Comparison of ENCODE assay signal across 7 mouse cellular contexts in genomic region chr4:97757978-97758461, GRCm38 (mm10). TPM values are rescaled to one million over a fixed set of nuclear protein-coding genes. Genes with fewer than 3 reads are reported as not detected.
DNase-seq lines count a peak whose midpoint lies in the region; ATAC-seq and TF ChIP-seq lines count a peak whose summit lies in the region.

No protein-coding gene starts in this region.

- TF ChIP-seq CTCF in ES-Bruce4 (IDR thresholded peaks at IDR 0.05; ENCODE audit: low read depth, low read length) = no peak
- TF ChIP-seq CTCF in kidney, postnatal 0 days (IDR thresholded peaks at IDR 0.05; ENCODE audit: low read depth) = peak; percentile 6; the same call in 1 of the 2 replicates

- WGBS in heart, embryonic 13.5 days = under 1% methylated on average over 14 of the region's 14 CpGs
- under 1% methylated on average over 14 of the region's 14 CpGs for WGBS in kidney, postnatal 0 days
- WGBS in lung, embryonic 16.5 days = under 1% methylated on average over 14 of the region's 14 CpGs

- no peak for TF ChIP-seq EP300 in ES-Bruce4 (IDR thresholded peaks at IDR 0.05; ENCODE audit: insufficient read depth, low read depth, low read length)

- H3K4me2 ChIP-seq in heart, embryonic 13.5 days = peak overlapping the region; percentile 79
- H3K4me2 ChIP-seq in kidney, postnatal 0 days (ENCODE audit: low read length) = peak overlapping the region; percentile 81
- peak overlapping the region; percentile 84 for H3K4me2 ChIP-seq in lung, embryonic 16.5 days (ENCODE audit: low read depth, low read length)

- H3K27ac ChIP-seq in ES-Bruce4 (ENCODE audit: insufficient read depth, low read length) = no peak overlapping the region
- peak overlapping the region; percentile 85 for H3K27ac ChIP-seq in heart, embryonic 13.5 days (replicated peaks)
- H3K27ac ChIP-seq in kidney, postnatal 0 days = peak overlapping the region; percentile 77
- H3K27ac ChIP-seq in lung, embryonic 16.5 days (ENCODE audit: low read length) = peak overlapping the region; percentile 86

- H3K4me3 ChIP-seq in ES-Bruce4 (ENCODE audit: low read depth, low read length) = peak overlapping the region; percentile 48; the same call in 1 of the 2 replicates
- peak overlapping the region; percentile 70 for H3K4me3 ChIP-seq in heart, embryonic 13.5 days
- peak overlapping the region; percentile 50 for H3K4me3 ChIP-seq in kidney, postnatal 0 days (replicated peaks; ENCODE audit: low read depth, low read length)
- H3K4me3 ChIP-seq in lung, embryonic 16.5 days (ENCODE audit: low read length) = peak overlapping the region; percentile 63

- no peaks in the 10 kb centered on the region for H3K4me1 ChIP-seq in ES-Bruce4 (ENCODE audit: control insufficient read depth, insufficient read depth, low read length)
- peaks cover 29% of the 10 kb centered on the region for H3K4me1 ChIP-seq in heart, embryonic 13.5 days
- H3K4me1 ChIP-seq in kidney, postnatal 0 days (replicated peaks; ENCODE audit: insufficient read depth, low read length) = peaks cover 8% of the 10 kb centered on the region; the same call in 1 of the 2 replicates
- H3K4me1 ChIP-seq in lung, embryonic 16.5 days (replicated peaks; ENCODE audit: control insufficient read depth, insufficient read depth, low read length) = peaks cover 10% of the 10 kb centered on the region

- peak; percentile 15 for DNase-seq in NIH3T3 (ENCODE audit: low read depth)
- DNase-seq in embryo, embryonic 11 days = peak; percentile 67
- DNase-seq in kidney, postnatal 0 days (ENCODE audit: low spot score) = peak; percentile 77
- peak; percentile 41 to 64 for DNase-seq in right cerebral cortex, adult 2 months (ENCODE audit: low spot score in 2 of 2)

- H3K27me3 ChIP-seq in ES-Bruce4 (ENCODE audit: control insufficient read depth, insufficient read depth, low read length, poor library complexity, severe bottlenecking) = peaks cover 15% of the 10 kb centered on the region
- no peaks in the 10 kb centered on the region for H3K27me3 ChIP-seq in heart, embryonic 13.5 days (replicated peaks)
- H3K27me3 ChIP-seq in kidney, postnatal 0 days (ENCODE audit: insufficient read depth, low read length) = peaks cover 19% of the 10 kb centered on the region; the same call in 1 of the 2 replicates
- no peaks in the 10 kb centered on the region for H3K27me3 ChIP-seq in lung, embryonic 16.5 days (ENCODE audit: control insufficient read depth, insufficient read depth, low read depth, low read length)

- no peaks in the 10 kb centered on the region for H3K36me3 ChIP-seq in ES-Bruce4 (ENCODE audit: control insufficient read depth, insufficient read depth, low read length, poor library complexity, severe bottlenecking)
- no peaks in the 10 kb centered on the region for H3K36me3 ChIP-seq in heart, embryonic 13.5 days
- no peaks in the 10 kb centered on the region for H3K36me3 ChIP-seq in kidney, postnatal 0 days (ENCODE audit: insufficient read depth, low read length)
- no peaks in the 10 kb centered on the region for H3K36me3 ChIP-seq in lung, embryonic 16.5 days (ENCODE audit: control insufficient read depth, insufficient read depth, low read length)

- no peak for ATAC-seq in heart, embryonic 13.5 days (ENCODE audit: extremely low read depth, insufficient number of reproducible peaks, low FRiP score, low TSS enrichment)
- ATAC-seq in kidney, postnatal 0 days (replicated peaks; ENCODE audit: low FRiP score, low read depth) = 0 out of 2 replicates have a peak, but pooled peaks have one; percentile 50
- peak; percentile 69; the same call in 1 of the 2 replicates for ATAC-seq in lung, embryonic 16.5 days (ENCODE audit: low read depth)

- no peak for TF ChIP-seq POLR2A in ES-Bruce4 (IDR thresholded peaks at IDR 0.05; ENCODE audit: insufficient read depth, low read length)

- H3K9me3 ChIP-seq in ES-Bruce4 (replicated peaks; ENCODE audit: control insufficient read depth, insufficient read depth, low read length, poor library complexity, severe bottlenecking) = peaks cover 4% of the 10 kb centered on the region
- no peaks in the 10 kb centered on the region for H3K9me3 ChIP-seq in heart, embryonic 13.5 days
- no peaks in the 10 kb centered on the region for H3K9me3 ChIP-seq in kidney, postnatal 0 days (replicated peaks; ENCODE audit: low read length)
- H3K9me3 ChIP-seq in lung, embryonic 16.5 days (ENCODE audit: control insufficient read depth, low read length) = no peaks in the 10 kb centered on the region

- H3K9ac ChIP-seq in ES-Bruce4 (ENCODE audit: low read depth, poor library complexity, severe bottlenecking) = no peak overlapping the region
- H3K9ac ChIP-seq in heart, embryonic 13.5 days = peak overlapping the region; percentile 90
- peak overlapping the region; percentile 59 for H3K9ac ChIP-seq in kidney, postnatal 0 days (ENCODE audit: low read depth, low read length)
- H3K9ac ChIP-seq in lung, embryonic 16.5 days (ENCODE audit: low read length) = peak overlapping the region; percentile 78

RNA-seq across cellular contexts. Expression of gene Nfia, which starts 14.5 kb away (rescaled TPM):
- polyA plus RNA-seq in ES-Bruce4 (2011; ENCODE audit: insufficient read depth, insufficient read length, low read depth, missing spikeins) = 1.4 and 2.0 TPM in 2 replicates
- polyA plus RNA-seq in heart, embryonic 13.5 days (2015; fragmentation: Nextera tagmentation; extraction: Ambion mirVana) = 31.1 and 32.3 TPM in 2 replicates
- polyA plus RNA-seq in kidney, postnatal 0 days (2015; fragmentation: Nextera tagmentation; extraction: Ambion mirVana) = 25.9 and 29.1 TPM in 2 replicates
- 48.3 and 52.9 TPM in 2 replicates for polyA plus RNA-seq in lung, embryonic 16.5 days (2015; fragmentation: Nextera tagmentation; extraction: Ambion mirVana)

RNA-seq across cellular contexts. Expression of gene E130114P18Rik, which starts 19.9 kb away (rescaled TPM):
- not detected in 2 replicates for polyA plus RNA-seq in ES-Bruce4 (2011; ENCODE audit: insufficient read depth, insufficient read length, low read depth, missing spikeins)
- polyA plus RNA-seq in heart, embryonic 13.5 days (2015; fragmentation: Nextera tagmentation; extraction: Ambion mirVana) = 0.48 and 0.55 TPM in 2 replicates
- polyA plus RNA-seq in kidney, postnatal 0 days (2015; fragmentation: Nextera tagmentation; extraction: Ambion mirVana) = 0.38 and 0.71 TPM in 2 replicates
- 0.79 and 0.85 TPM in 2 replicates for polyA plus RNA-seq in lung, embryonic 16.5 days (2015; fragmentation: Nextera tagmentation; extraction: Ambion mirVana)

Comparison
In these comparisons a context has a peak if more than half of its experiments do, and no peak if none do; other contexts are left out.
1. DNase-seq: peak in every context shown above with its lines; median percentile 77 in kidney, postnatal 0 days; 67 in embryo, embryonic 11 days; 52 in right cerebral cortex, adult 2 months; 15 in NIH3T3.